Mouse (Mus musculus) stomach, postnatal 0 days (tissue): ENCODE data around the gene Igf2r.

Experiments used
- CTCF ChIP-seq: IDR thresholded peaks from 2 replicates; pipeline ENCODE4 v1.5.1; 2016; ENCODE audit warnings: antibody characterized with exemption, low read depth, mild to moderate bottlenecking, moderate library complexity
- EP300 ChIP-seq: optimal IDR thresholded peaks from 2 replicates; pipeline ENCODE3; 2016; ENCODE audit warnings: antibody characterized with exemption

GRCm38 (mm10) chr17:12737934-12738333, 31.5 kb downstream of the Igf2r start:
- TF ChIP-seq CTCF (no peak), EP300 (no peak)
